Mouse (Mus musculus) neural tube, embryonic 15.5 days (tissue): ENCODE measurements around the gene 4930426L09Rik. TPM values are rescaled to one million over a fixed set of nuclear protein-coding genes. Genes with fewer than 3 reads are reported as not detected.

Experiments
- ATAC-seq: fragments of 200-750 bp; cut with Nextera tagmentation; 2 replicates; pipeline ENCODE4 v1.8.0; 2017; ENCODE audit warnings: mild to moderate bottlenecking, moderate TSS enrichment, moderate library complexity; ENCODE audit not compliant: low FRiP score
- H3K27ac ChIP-seq: fragments of 300-500 bp; sonication (generic); replicated peaks from 2 replicates; pipeline ENCODE4 v1.5.1; 2015; ENCODE audit warnings: mild to moderate bottlenecking, inconsistent platforms
- H3K27me3 ChIP-seq: fragments of 300-500 bp; sonication (generic); replicated peaks from 2 replicates; pipeline ENCODE4 v1.6.1; 2015; ENCODE audit warnings: inconsistent platforms
- H3K36me3 ChIP-seq: fragments of 300-500 bp; sonication (generic); 2 replicates; pipeline ENCODE4 v1.6.1; 2015; ENCODE audit warnings: inconsistent platforms
- H3K4me1 ChIP-seq: fragments of 300-500 bp; sonication (generic); 2 replicates; pipeline ENCODE4 v1.6.1; 2015; ENCODE audit warnings: inconsistent platforms
- H3K4me2 ChIP-seq: fragments of 300-500 bp; sonication (generic); 2 replicates; pipeline ENCODE4 v1.6.1; 2015; ENCODE audit warnings: inconsistent platforms, mild to moderate bottlenecking, moderate library complexity
- H3K4me3 ChIP-seq: fragments of 300-500 bp; sonication (generic); replicated peaks from 2 replicates; pipeline ENCODE4 v1.5.1; 2015; ENCODE audit warnings: mild to moderate bottlenecking, inconsistent platforms
- H3K9ac ChIP-seq: fragments of 300-500 bp; sonication (generic); replicated peaks from 2 replicates; pipeline ENCODE4 v1.6.1; 2015; ENCODE audit warnings: mild to moderate bottlenecking, inconsistent platforms
- H3K9me3 ChIP-seq: fragments of 300-500 bp; sonication (generic); replicated peaks from 2 replicates; pipeline ENCODE4 v1.6.1; 2016; ENCODE audit warnings: inconsistent platforms
- WGBS: fragments of 180-500 bp; shearing (Covaris S2); methylation state at CpG from one replicate; pipeline ENCODE4 v1.1.7; 2015; ENCODE audit warnings: mixed read lengths; 5-methylcytosine and 5-hydroxymethylcytosine counted together
- polyA plus RNA-seq: library from polyadenylated mRNA; unstranded; fragments of >200 nt; fragmentation: Nextera tagmentation; extraction: Ambion mirVana; gene quantifications from 2 replicates; pipeline ENCODE4 v1.2.1, GENCODE M21; 2015

Gene 4930426L09Rik
- polyA plus RNA-seq, 1 experiment from 2014 or later = 0.37 TPM

GRCm38 (mm10) chr2:19018034-19018433 is 19.9 kb downstream of the 4930426L09Rik start:
- no peak for ATAC-seq
- H3K9me3 ChIP-seq = no peaks in the 10 kb centered on the region
- H3K27me3 ChIP-seq = no peaks in the 10 kb centered on the region
- H3K36me3 ChIP-seq = no peaks in the 10 kb centered on the region
- no peak overlapping the region for H3K9ac ChIP-seq
- H3K4me3 ChIP-seq = no peak overlapping the region
- 85% methylated on average over 2 of the region's 2 CpGs for WGBS
- H3K4me1 ChIP-seq = no peaks in the 10 kb centered on the region
- no peak overlapping the region for H3K4me2 ChIP-seq
- no peak overlapping the region for H3K27ac ChIP-seq

GRCm38 (mm10) chr2:19024807-19025206 is 26.7 kb downstream of the 4930426L09Rik start:
- Histone ChIP-seq H3K9ac (no peak overlapping the region), H3K36me3 (no peaks in the 10 kb centered on the region), H3K4me3 (no peak overlapping the region), H3K27ac (no peak overlapping the region), H3K9me3 (no peaks in the 10 kb centered on the region), H3K4me2 (no peak overlapping the region), H3K27me3 (no peaks in the 10 kb centered on the region), H3K4me1 (no peaks in the 10 kb centered on the region)
- WGBS = 93% methylated on average over 2 of the region's 2 CpGs
- no peak for ATAC-seq

GRCm38 (mm10) chr2:19037430-19037829 is 39.3 kb downstream of the 4930426L09Rik start:
- Histone ChIP-seq H3K4me2 (no peak overlapping the region), H3K4me1 (no peaks in the 10 kb centered on the region), H3K9me3 (no peaks in the 10 kb centered on the region; the same call in 1 of the 2 replicates), H3K36me3 (no peaks in the 10 kb centered on the region), H3K4me3 (no peak overlapping the region), H3K27ac (no peak overlapping the region), H3K27me3 (no peaks in the 10 kb centered on the region), H3K9ac (no peak overlapping the region)
- 80% methylated on average over 4 of the region's 4 CpGs for WGBS
- no peak for ATAC-seq

GRCm38 (mm10) chr2:19037907-19038570 is 39.9 kb downstream of the 4930426L09Rik start:
- H3K4me2 ChIP-seq = no peak overlapping the region
- no peak overlapping the region for H3K4me3 ChIP-seq
- H3K27ac ChIP-seq = no peak overlapping the region
- WGBS = 74% methylated on average over 4 of the region's 4 CpGs
- no peaks in the 10 kb centered on the region; the same call in 1 of the 2 replicates for H3K9me3 ChIP-seq
- no peak overlapping the region for H3K9ac ChIP-seq
- no peaks in the 10 kb centered on the region for H3K4me1 ChIP-seq
- ATAC-seq = no peak
- H3K27me3 ChIP-seq = no peaks in the 10 kb centered on the region
- H3K36me3 ChIP-seq = no peaks in the 10 kb centered on the region

DNA sequence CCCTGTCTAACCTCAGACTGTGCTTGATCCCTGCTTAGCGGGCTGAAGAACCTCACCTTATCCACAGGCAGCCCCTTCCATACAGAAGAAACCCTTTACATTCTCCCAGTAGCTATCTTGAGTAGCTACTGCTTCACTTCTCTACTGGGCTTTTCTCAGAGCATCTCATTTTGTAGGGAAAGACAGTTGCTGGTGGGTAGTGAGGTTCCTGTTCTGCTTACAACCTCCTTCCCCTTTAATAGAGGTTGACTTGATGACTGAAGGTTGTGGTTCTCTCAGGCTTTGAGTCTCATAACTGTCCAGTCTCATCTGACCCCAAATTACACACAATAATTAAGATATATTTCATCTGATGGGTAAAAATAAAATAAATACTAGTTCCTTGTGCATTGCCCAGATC is 50.1 kb downstream of the 4930426L09Rik start:
- H3K9me3 ChIP-seq = no peaks in the 10 kb centered on the region
- no peaks in the 10 kb centered on the region for H3K27me3 ChIP-seq
- no peak overlapping the region for H3K4me2 ChIP-seq
- H3K27ac ChIP-seq = no peak overlapping the region
- H3K36me3 ChIP-seq = no peaks in the 10 kb centered on the region
- WGBS = 94% methylated on average over 1 of the region's 1 CpGs
- no peaks in the 10 kb centered on the region for H3K4me1 ChIP-seq
- H3K9ac ChIP-seq = no peak overlapping the region
- no peak overlapping the region for H3K4me3 ChIP-seq
- ATAC-seq = no peak

DNA sequence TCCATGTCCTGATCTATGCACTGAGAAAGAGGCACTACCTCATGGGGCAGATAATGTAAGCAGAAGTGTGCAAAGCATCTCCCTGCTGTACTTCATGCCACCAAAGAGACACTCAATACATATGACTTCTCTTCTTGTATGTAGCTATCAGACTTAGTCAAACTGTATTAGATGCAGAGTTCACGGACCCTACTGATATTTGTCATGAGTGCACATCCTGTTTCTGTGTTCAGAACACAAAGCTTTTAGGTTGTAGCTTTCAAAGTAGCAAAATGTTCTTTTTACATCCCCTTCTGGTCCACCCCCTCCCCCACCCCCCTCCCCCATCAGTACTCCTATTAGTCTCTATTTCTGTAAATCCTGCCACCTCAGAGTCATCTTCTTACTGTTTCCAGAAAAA is 51.2 kb downstream of the 4930426L09Rik start:
- no peak overlapping the region for H3K4me2 ChIP-seq
- H3K4me3 ChIP-seq = no peak overlapping the region
- no peaks in the 10 kb centered on the region for H3K4me1 ChIP-seq
- H3K36me3 ChIP-seq = no peaks in the 10 kb centered on the region
- H3K27ac ChIP-seq = no peak overlapping the region
- no peak overlapping the region for H3K9ac ChIP-seq
- no peak for ATAC-seq
- WGBS = 88% methylated on average over 1 of the region's 1 CpGs
- no peaks in the 10 kb centered on the region for H3K27me3 ChIP-seq
- no peaks in the 10 kb centered on the region for H3K9me3 ChIP-seq

Other genes with a start within 250 kb of the 4930426L09Rik start
- 9.9 and 13.7 TPM in 2 replicates for gene Pip4k2a, start 217 bp upstream of the 4930426L09Rik start, polyA plus RNA-seq
- gene Armc3, start 201.0 kb downstream of the 4930426L09Rik start, polyA plus RNA-seq = 0.95 and 1.3 TPM in 2 replicates